Mouse (Mus musculus) lung, adult 2 months (tissue): ENCODE data around the gene Cnmd.

Experiments
- CTCF ChIP-seq: fragments of 200-500 bp; IDR thresholded peaks from 2 replicates; pipeline ENCODE4 v1.5.1; 2011; ENCODE audit warnings: mild to moderate bottlenecking, low read length, control low read depth; ENCODE audit not compliant: insufficient read depth
- POLR2A ChIP-seq: fragments of 200-500 bp; IDR thresholded peaks from 2 replicates; pipeline ENCODE4 v1.6.1; 2011; ENCODE audit warnings: low read depth, mild to moderate bottlenecking, control low read depth, low read length, borderline replicate concordance; ENCODE audit errors: extremely low read depth

- TF ChIP-seq CTCF (no peak), POLR2A (no peak)
Measured at GRCm38 (mm10) chr14:79677108-79677753, 15.3 kb upstream of the Cnmd start.
